Mouse (Mus musculus): ENCODE results near the gene Atp6v0d1. TPM values are rescaled to one million over a fixed set of nuclear protein-coding genes. Genes with fewer than 3 reads are reported as not detected.

The Atp6v0d1 gene
- 73.2 and 75.8 TPM in 2 replicates for polyA plus RNA-seq (2015; fragmentation: Nextera tagmentation; extraction: Ambion mirVana)

GRCm38 (mm10) chr8:105565952-105566702 is at the start of gene Atp6v0d1:
TSS of gene Atp6v0d1 (minus strand) at chr8:105566047.
- Histone ChIP-seq H3K4me3 (replicated peaks) (peak within 1 kb of the TSS; percentile 85), H3K36me3 (no peaks in the 10 kb centered on the region), H3K9me3 (no peaks in the 10 kb centered on the region), H3K27ac (peak within 1 kb of the TSS; percentile 70), H3K4me2 (peak within 1 kb of the TSS; percentile 89), H3K9ac (peak within 1 kb of the TSS; percentile 80), H3K4me1 (peaks cover 24% of the 10 kb centered on the region), H3K27me3 (replicated peaks) (no peaks in the 10 kb centered on the region)
- WGBS, result 3% methylated on average over 53 of the region's 53 CpGs
- ATAC-seq (ENCODE audit: insufficient read depth, low FRiP score, low read depth), result peak; percentile 99

- Histone ChIP-seq H3K27ac (no peak overlapping the region), H3K27me3 (replicated peaks) (no peaks in the 10 kb centered on the region), H3K4me2 (peak overlapping the region; percentile 68), H3K9ac (peak overlapping the region; percentile 0; the same call in 1 of the 2 replicates), H3K9me3 (no peaks in the 10 kb centered on the region), H3K4me3 (replicated peaks) (peak overlapping the region; percentile 47), H3K36me3 (peaks cover 39% of the 10 kb centered on the region), H3K4me1 (peaks cover 16% of the 10 kb centered on the region)
- ATAC-seq (ENCODE audit: insufficient read depth, low FRiP score, low read depth), result peak; percentile 50; the same call in 1 of the 2 replicates
- WGBS, result 3% methylated on average over 50 of the region's 50 CpGs
Measured at GRCm38 (mm10) chr8:105613830-105614511, 48.1 kb upstream of the Atp6v0d1 start.

- 5% methylated on average over 20 of the region's 20 CpGs for WGBS
- H3K4me2 ChIP-seq, result peak overlapping the region; percentile 68
- ATAC-seq (ENCODE audit: insufficient read depth, low FRiP score, low read depth), result no peak
- no peak overlapping the region for H3K9ac ChIP-seq
- H3K4me1 ChIP-seq, result peaks cover 16% of the 10 kb centered on the region
- no peaks in the 10 kb centered on the region for H3K9me3 ChIP-seq
- H3K27ac ChIP-seq, result no peak overlapping the region
- H3K36me3 ChIP-seq, result peaks cover 30% of the 10 kb centered on the region
- no peaks in the 10 kb centered on the region for H3K27me3 ChIP-seq (replicated peaks)
- H3K4me3 ChIP-seq (replicated peaks), result peak overlapping the region; percentile 47
Measured at GRCm38 (mm10) chr8:105613037-105613436, 47.2 kb upstream of the Atp6v0d1 start.

GRCm38 (mm10) chr8:105611836-105612235 is 46.0 kb upstream of the Atp6v0d1 start:
- Histone ChIP-seq H3K4me3 (replicated peaks) (no peak overlapping the region), H3K36me3 (peaks cover 18% of the 10 kb centered on the region), H3K4me2 (no peak overlapping the region), H3K27me3 (replicated peaks) (no peaks in the 10 kb centered on the region), H3K27ac (no peak overlapping the region), H3K9me3 (no peaks in the 10 kb centered on the region), H3K9ac (no peak overlapping the region), H3K4me1 (peaks cover 26% of the 10 kb centered on the region)
- 89% methylated on average over 9 of the region's 9 CpGs for WGBS
- no peak for ATAC-seq (ENCODE audit: insufficient read depth, low FRiP score, low read depth)

- Histone ChIP-seq H3K36me3 (0 out of 2 replicates have a peak, but pooled peaks cover 2% of the 10 kb centered on the region), H3K4me3 (replicated peaks) (no peak overlapping the region), H3K27me3 (replicated peaks) (no peaks in the 10 kb centered on the region), H3K4me2 (no peak overlapping the region), H3K4me1 (peaks cover 26% of the 10 kb centered on the region), H3K27ac (no peak overlapping the region), H3K9ac (no peak overlapping the region), H3K9me3 (no peaks in the 10 kb centered on the region)
- 66% methylated on average over 4 of the region's 4 CpGs for WGBS
- no peak for ATAC-seq (ENCODE audit: insufficient read depth, low FRiP score, low read depth)
Measured at GRCm38 (mm10) chr8:105609771-105610170, 43.9 kb upstream of the Atp6v0d1 start.

- Histone ChIP-seq H3K4me2 (no peak overlapping the region), H3K9me3 (no peaks in the 10 kb centered on the region), H3K4me3 (replicated peaks) (no peak overlapping the region), H3K27me3 (replicated peaks) (no peaks in the 10 kb centered on the region), H3K4me1 (peaks cover 26% of the 10 kb centered on the region), H3K27ac (no peak overlapping the region), H3K36me3 (0 out of 2 replicates have a peak, but pooled peaks cover 2% of the 10 kb centered on the region), H3K9ac (no peak overlapping the region)
- no peak for ATAC-seq (ENCODE audit: insufficient read depth, low FRiP score, low read depth)
- WGBS, result 60% methylated on average over 2 of the region's 2 CpGs
Measured at GRCm38 (mm10) chr8:105609355-105609754, 43.5 kb upstream of the Atp6v0d1 start.

- Histone ChIP-seq H3K4me2 (peak overlapping the region; percentile 94), H3K4me3 (replicated peaks) (no peak overlapping the region), H3K4me1 (peaks cover 16% of the 10 kb centered on the region), H3K36me3 (0 out of 2 replicates have a peak, but pooled peaks cover 2% of the 10 kb centered on the region), H3K27ac (no peak overlapping the region), H3K27me3 (replicated peaks) (no peaks in the 10 kb centered on the region), H3K9me3 (no peaks in the 10 kb centered on the region), H3K9ac (no peak overlapping the region)
- ATAC-seq (ENCODE audit: insufficient read depth, low FRiP score, low read depth), result no peak
- WGBS, result 35% methylated on average over 4 of the region's 4 CpGs
Measured at GRCm38 (mm10) chr8:105607684-105608083, 41.8 kb upstream of the Atp6v0d1 start.

GRCm38 (mm10) chr8:105607062-105607461 is 41.2 kb upstream of the Atp6v0d1 start:
- Histone ChIP-seq H3K36me3 (0 out of 2 replicates have a peak, but pooled peaks cover 2% of the 10 kb centered on the region), H3K4me2 (peak overlapping the region; percentile 94), H3K9me3 (no peaks in the 10 kb centered on the region), H3K4me1 (peaks cover 15% of the 10 kb centered on the region), H3K9ac (no peak overlapping the region), H3K27me3 (replicated peaks) (no peaks in the 10 kb centered on the region), H3K4me3 (replicated peaks) (peak overlapping the region; percentile 67), H3K27ac (peak overlapping the region; percentile 87; the same call in 1 of the 2 replicates)
- no peak for ATAC-seq (ENCODE audit: insufficient read depth, low FRiP score, low read depth)
- WGBS, result 9% methylated on average over 10 of the region's 10 CpGs

- Histone ChIP-seq H3K9me3 (no peaks in the 10 kb centered on the region), H3K4me1 (peaks cover 15% of the 10 kb centered on the region), H3K4me3 (replicated peaks) (peak overlapping the region; percentile 67), H3K36me3 (0 out of 2 replicates have a peak, but pooled peaks cover 2% of the 10 kb centered on the region), H3K27ac (peak overlapping the region; percentile 87), H3K9ac (peak overlapping the region; percentile 52; the same call in 1 of the 2 replicates), H3K4me2 (peak overlapping the region; percentile 94), H3K27me3 (replicated peaks) (no peaks in the 10 kb centered on the region)
- ATAC-seq (ENCODE audit: insufficient read depth, low FRiP score, low read depth), result peak; percentile 57
- 1% methylated on average over 30 of the region's 30 CpGs for WGBS
Measured at GRCm38 (mm10) chr8:105606189-105607023, 40.6 kb upstream of the Atp6v0d1 start.

GRCm38 (mm10) chr8:105605491-105606188 is 39.8 kb upstream of the Atp6v0d1 start:
- peak overlapping the region; percentile 67 for H3K4me3 ChIP-seq (replicated peaks)
- 0 out of 2 replicates have a peak, but pooled peaks cover 2% of the 10 kb centered on the region for H3K36me3 ChIP-seq
- H3K4me1 ChIP-seq, result peaks cover 15% of the 10 kb centered on the region
- no peaks in the 10 kb centered on the region for H3K9me3 ChIP-seq
- under 1% methylated on average over 39 of the region's 39 CpGs for WGBS
- peak; percentile 25; the same call in 1 of the 2 replicates for ATAC-seq (ENCODE audit: insufficient read depth, low FRiP score, low read depth)
- peak overlapping the region; percentile 52 for H3K9ac ChIP-seq
- no peaks in the 10 kb centered on the region for H3K27me3 ChIP-seq (replicated peaks)
- peak overlapping the region; percentile 94 for H3K4me2 ChIP-seq
- peak overlapping the region; percentile 87 for H3K27ac ChIP-seq
